In the genomic region with DNA sequence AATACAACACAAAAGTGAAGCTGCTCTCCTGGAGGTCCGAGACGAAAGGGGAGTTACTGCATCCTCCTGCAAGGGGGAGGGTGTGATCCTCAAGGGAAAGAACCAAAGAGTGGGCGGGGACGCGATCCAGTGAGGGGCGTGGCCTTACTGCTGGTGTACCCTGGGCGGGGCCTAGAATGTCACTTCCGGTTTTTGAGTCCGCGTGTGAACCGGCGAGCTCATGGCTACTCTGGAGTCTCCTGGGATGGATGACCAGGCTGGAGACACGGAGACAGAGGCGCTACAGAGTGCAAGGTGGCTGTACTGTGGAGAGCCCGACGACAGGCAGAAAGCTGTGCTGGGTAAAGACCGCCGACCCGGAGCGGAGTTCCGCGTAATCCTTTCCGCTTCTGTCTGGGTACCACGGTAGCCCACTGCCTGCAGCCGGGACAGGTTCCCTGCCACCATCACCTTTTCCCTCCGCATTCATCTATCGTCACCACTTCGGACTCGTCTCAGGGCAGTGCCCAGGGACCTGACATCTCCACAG, we compare ENCODE assay signal across 8 mouse cellular contexts. TPM values are rescaled to one million over a fixed set of nuclear protein-coding genes. Genes with fewer than 3 reads are reported as not detected.
DNase-seq lines count a peak whose midpoint lies in the region; ATAC-seq and TF ChIP-seq lines count a peak whose summit lies in the region.

A gene (plus strand): TSS at position 132 of the 529 bp plus-strand sequence.

- no peaks in the 10 kb centered on the region for H3K9me3 ChIP-seq in CH12.LX (replicated peaks; ENCODE audit: low read length)
- no peaks in the 10 kb centered on the region for H3K9me3 ChIP-seq in forebrain, embryonic 11.5 days (ENCODE audit: control insufficient read depth, low read length)
- no peaks in the 10 kb centered on the region for H3K9me3 ChIP-seq in heart, embryonic 16.5 days (replicated peaks; ENCODE audit: control insufficient read depth, low read length)
- H3K9me3 ChIP-seq in liver, embryonic 15.5 days (replicated peaks), result no peaks in the 10 kb centered on the region
- H3K9me3 ChIP-seq in neural tube, embryonic 12.5 days, result no peaks in the 10 kb centered on the region

- no peak for TF ChIP-seq RAD21 in CH12.LX (IDR thresholded peaks at IDR 0.05; ENCODE audit: low read depth, low read length)

- H3K27ac ChIP-seq in CH12.LX (ENCODE audit: insufficient read depth, low read depth), result no peak within 1 kb of the TSS
- 0 out of 2 replicates have a peak within 1 kb of the TSS, but pooled peaks have one; percentile 34 for H3K27ac ChIP-seq in forebrain, embryonic 11.5 days (ENCODE audit: low read depth, low read length)
- H3K27ac ChIP-seq in heart, embryonic 16.5 days (ENCODE audit: low read length), result peak within 1 kb of the TSS; percentile 64
- no peak within 1 kb of the TSS for H3K27ac ChIP-seq in liver, embryonic 15.5 days (replicated peaks)
- H3K27ac ChIP-seq in neural tube, embryonic 12.5 days, result no peak within 1 kb of the TSS

- H3K4me2 ChIP-seq in CH12.LX (ENCODE audit: insufficient read depth, low read depth, poor library complexity, severe bottlenecking), result peak within 1 kb of the TSS; percentile 55
- H3K4me2 ChIP-seq in forebrain, embryonic 11.5 days (ENCODE audit: low read depth, low read length, severe bottlenecking), result peak within 1 kb of the TSS; percentile 89
- H3K4me2 ChIP-seq in heart, embryonic 16.5 days (ENCODE audit: low read depth, low read length), result peak within 1 kb of the TSS; percentile 95
- H3K4me2 ChIP-seq in liver, embryonic 15.5 days, result peak within 1 kb of the TSS; percentile 95
- peak within 1 kb of the TSS; percentile 97 for H3K4me2 ChIP-seq in neural tube, embryonic 12.5 days (replicated peaks)

- dilution Hi-C loops in CH12.LX (cut with MboI; ENCODE audit: extremely low pct_ligation_motif_present, extremely low pct_unique_long_range_greater_than_20kb, low sequenced_read_pairs), result no loop called here

- WGBS in forebrain, embryonic 11.5 days, result under 1% methylated on average over 29 of the region's 29 CpGs
- 0% methylated on average over 29 of the region's 29 CpGs for WGBS in heart, embryonic 16.5 days
- WGBS in liver, embryonic 15.5 days (ENCODE audit: insufficient replicate concordance), result under 1% methylated on average over 29 of the region's 29 CpGs
- under 1% methylated on average over 29 of the region's 29 CpGs for WGBS in neural tube, embryonic 12.5 days

- peak; percentile 93 for TF ChIP-seq POLR2A in CH12.LX (IDR thresholded peaks at IDR 0.05; ENCODE audit: low read depth, low read length)

- TF ChIP-seq CTCF in CH12.LX (conservative IDR thresholded peaks at IDR 0.05 in 1 of 2, IDR thresholded peaks at IDR 0.05 in 1 of 2; ENCODE audit: low read depth in 2 of 2, low read length in 2 of 2), result no peak

- H3K9ac ChIP-seq in CH12.LX (ENCODE audit: insufficient read depth, low read depth), result peak within 1 kb of the TSS; percentile 47
- peak within 1 kb of the TSS; percentile 62 for H3K9ac ChIP-seq in forebrain, embryonic 11.5 days (ENCODE audit: low read length)
- H3K9ac ChIP-seq in heart, embryonic 16.5 days (ENCODE audit: low read length), result peak within 1 kb of the TSS; percentile 76
- H3K9ac ChIP-seq in liver, embryonic 15.5 days, result peak within 1 kb of the TSS; percentile 66
- H3K9ac ChIP-seq in neural tube, embryonic 12.5 days, result peak within 1 kb of the TSS; percentile 71

- no peaks in the 10 kb centered on the region for H3K27me3 ChIP-seq in CH12.LX (replicated peaks)
- H3K27me3 ChIP-seq in forebrain, embryonic 11.5 days (ENCODE audit: control insufficient read depth, insufficient read depth, low read length), result no peaks in the 10 kb centered on the region
- no peaks in the 10 kb centered on the region for H3K27me3 ChIP-seq in heart, embryonic 16.5 days (ENCODE audit: control insufficient read depth, insufficient read depth, low read length)
- H3K27me3 ChIP-seq in liver, embryonic 15.5 days, result no peaks in the 10 kb centered on the region
- no peaks in the 10 kb centered on the region for H3K27me3 ChIP-seq in neural tube, embryonic 12.5 days (replicated peaks)

- peak within 1 kb of the TSS; percentile 80 to 99 (median 90) for H3K4me3 ChIP-seq in CH12.LX (replicated peaks in 1 of 3; ENCODE audit: low read depth in 2 of 3, low read length in 2 of 3, poor library complexity in 1 of 3)
- H3K4me3 ChIP-seq in forebrain, embryonic 11.5 days (ENCODE audit: low read depth, low read length), result peak within 1 kb of the TSS; percentile 64
- peak within 1 kb of the TSS; percentile 65 for H3K4me3 ChIP-seq in heart, embryonic 16.5 days (ENCODE audit: low read length)
- H3K4me3 ChIP-seq in liver, embryonic 15.5 days (replicated peaks), result peak within 1 kb of the TSS; percentile 80
- peak within 1 kb of the TSS; percentile 71 for H3K4me3 ChIP-seq in neural tube, embryonic 12.5 days

- in situ Hi-C loops in CH12.LX (cut with MboI; ENCODE audit: low pct_ligation_motif_present, low pct_unique_long_range_greater_than_20kb, low sequenced_read_pairs), result no loop called here

- H3K79me2 ChIP-seq in CH12.LX (replicated peaks; ENCODE audit: control insufficient read depth, extremely low read depth, insufficient read depth, poor library complexity, severe bottlenecking), result no peaks in the 10 kb centered on the region

- peak; percentile 97 for DNase-seq in CH12.LX (ENCODE audit: extremely low read depth)
- peak; percentile 97 for DNase-seq in c-Kit-positive CD71-positive TER-119-negative erythroid progenitor cells, embryonic 14.5 days (ENCODE audit: low read depth)
- peak; percentile 96 for DNase-seq in forebrain, embryonic 11.5 days (ENCODE audit: low spot score)
- peak; percentile 98 to 99 for DNase-seq in kidney, postnatal 36 days
- peak; percentile 62 for DNase-seq in telencephalon, adult 2 months (ENCODE audit: low read depth, low spot score)

- peak; percentile 93 for ATAC-seq in forebrain, embryonic 11.5 days (replicated peaks; ENCODE audit: low FRiP score)
- peak; percentile 90 for ATAC-seq in heart, embryonic 16.5 days (replicated peaks; ENCODE audit: extremely low read depth, insufficient read depth, low FRiP score)
- ATAC-seq in liver, embryonic 15.5 days (ENCODE audit: insufficient read depth), result peak; percentile 75
- ATAC-seq in neural tube, embryonic 12.5 days (ENCODE audit: low FRiP score, low read depth), result peak; percentile 94

- no peak for TF ChIP-seq EP300 in CH12.LX (IDR thresholded peaks at IDR 0.05; ENCODE audit: low read length)

- H3K4me1 ChIP-seq in CH12.LX (ENCODE audit: control insufficient read depth in 1 of 2, insufficient read depth in 2 of 2), result peaks cover 10 to 50% of the 10 kb centered on the region in 2 experiments
- H3K4me1 ChIP-seq in forebrain, embryonic 11.5 days (replicated peaks; ENCODE audit: control insufficient read depth, insufficient read depth, low read length), result peaks cover 8% of the 10 kb centered on the region
- peaks cover 17% of the 10 kb centered on the region for H3K4me1 ChIP-seq in heart, embryonic 16.5 days (ENCODE audit: control insufficient read depth, insufficient read depth, low read length)
- peaks cover 35% of the 10 kb centered on the region for H3K4me1 ChIP-seq in liver, embryonic 15.5 days (replicated peaks)
- H3K4me1 ChIP-seq in neural tube, embryonic 12.5 days, result peaks cover 16% of the 10 kb centered on the region

- peaks cover 12 to 33% of the 10 kb centered on the region in 2 experiments for H3K36me3 ChIP-seq in CH12.LX (replicated peaks in 1 of 2; ENCODE audit: control insufficient read depth in 1 of 2, insufficient read depth in 1 of 2, low read length in 1 of 2)
- no peaks in the 10 kb centered on the region for H3K36me3 ChIP-seq in forebrain, embryonic 11.5 days (ENCODE audit: control insufficient read depth, insufficient read depth, low read length)
- peaks cover 8% of the 10 kb centered on the region for H3K36me3 ChIP-seq in heart, embryonic 16.5 days (ENCODE audit: control insufficient read depth, insufficient read depth)
- H3K36me3 ChIP-seq in liver, embryonic 15.5 days (replicated peaks), result 0 out of 2 replicates have a peak, but pooled peaks cover 7% of the 10 kb centered on the region
- H3K36me3 ChIP-seq in neural tube, embryonic 12.5 days, result peaks cover 4% of the 10 kb centered on the region; the same call in 1 of the 2 replicates

TF ChIP-seq in CH12.LX, 34 proteins besides CTCF, POLR2A, EP300 and RAD21 (continues in another document):
- TF ChIP-seq ZMIZ1 (IDR thresholded peaks at IDR 0.05; ENCODE audit: low read depth, low read length), result peak; percentile 89
- peak; percentile 27; the same call in 1 of the 2 replicates for TF ChIP-seq ETS1 (conservative IDR thresholded peaks at IDR 0.05; ENCODE audit: low read depth, low read length)
- TF ChIP-seq CHD2 (IDR thresholded peaks at IDR 0.05; ENCODE audit: low read length), result no peak
- TF ChIP-seq PAX5 (IDR thresholded peaks at IDR 0.05; ENCODE audit: low read length), result no peak
- TF ChIP-seq USF2 (conservative IDR thresholded peaks at IDR 0.05; ENCODE audit: low read depth, low read length), result no peak
- TF ChIP-seq CHD1 (IDR thresholded peaks at IDR 0.05; ENCODE audit: low read depth, low read length), result peak; percentile 47; the same call in 1 of the 2 replicates
- peak; percentile 95 for TF ChIP-seq NELFE (IDR thresholded peaks at IDR 0.05; ENCODE audit: low read depth, low read length)
- TF ChIP-seq SMC3 (IDR thresholded peaks at IDR 0.05; ENCODE audit: low read depth, low read length), result no peak
- TF ChIP-seq JUND (conservative IDR thresholded peaks at IDR 0.05; ENCODE audit: low read depth, low read length), result 0 out of 2 replicates have a peak, but pooled peaks have one; percentile 11
- no peak for TF ChIP-seq E2F4 (IDR thresholded peaks at IDR 0.05; ENCODE audit: insufficient replicate concordance, low read depth, low read length)
- TF ChIP-seq ZC3H11A (IDR thresholded peaks at IDR 0.05; ENCODE audit: low read depth, low read length), result no peak
- no peak for TF ChIP-seq KAT2A (IDR thresholded peaks at IDR 0.05; ENCODE audit: insufficient replicate concordance, low read length)
- TF ChIP-seq NRF1 (IDR thresholded peaks at IDR 0.05; ENCODE audit: low read depth, low read length), result peak; percentile 35; the same call in 1 of the 2 replicates
- TF ChIP-seq MAFK (IDR thresholded peaks at IDR 0.05; ENCODE audit: insufficient replicate concordance, low read length), result 0 out of 2 replicates have a peak, but pooled peaks have one; percentile 4
- TF ChIP-seq MYC (IDR thresholded peaks at IDR 0.05; ENCODE audit: low read depth, low read length), result peak; percentile 96
- peak; percentile 90 for TF ChIP-seq ELF1 (IDR thresholded peaks at IDR 0.05; ENCODE audit: low read depth, low read length)

RNA-seq across cellular contexts. Expression of the gene that starts here (rescaled TPM):
- 37.2 and 52.7 TPM in 2 replicates for total RNA-seq in CH12.LX (2012; rRNA removed)
- 87.7 and 94.9 TPM in 2 replicates for total RNA-seq in CH12.LX (2014; rRNA removed)
- polyA plus RNA-seq in CH12.LX (2012; ENCODE audit: insufficient read length, low read depth), result 78.6 and 83.0 TPM in 2 replicates
- polyA plus RNA-seq in forebrain, embryonic 11.5 days (2014; fragmentation: Nextera tagmentation; extraction: Ambion mirVana), result 54.5 and 55.2 TPM in 2 replicates
- 80.2 and 90.4 TPM in 2 replicates for polyA plus RNA-seq in heart, embryonic 16.5 days (2015; fragmentation: Nextera tagmentation; extraction: Ambion mirVana)
- 14.7 and 15.6 TPM in 2 replicates for polyA plus RNA-seq in liver, embryonic 15.5 days (2015; fragmentation: Nextera tagmentation; extraction: Ambion mirVana)
- 43.7 and 47.5 TPM in 2 replicates for polyA plus RNA-seq in neural tube, embryonic 12.5 days (2016; fragmentation: Nextera tagmentation; extraction: Ambion mirVana)

Comparison
In these comparisons a context has a peak if more than half of its experiments do, and no peak if none do; other contexts are left out.
1. H3K27ac ChIP-seq: peak in forebrain, embryonic 11.5 days (single experiment) and heart, embryonic 16.5 days (single experiment); none in CH12.LX (single experiment), liver, embryonic 15.5 days (single experiment) and neural tube, embryonic 12.5 days (single experiment).
2. Peak in every context shown above with its lines, with median percentiles within 50 percentile points of each other: DNase-seq, H3K4me2 ChIP-seq, H3K4me3 ChIP-seq, H3K9ac ChIP-seq and ATAC-seq.